ENCODE assay signal across 9 mouse cellular contexts in genomic region chr11:78102958-78103747, GRCm38 (mm10). TPM values are rescaled to one million over a fixed set of nuclear protein-coding genes. Genes with fewer than 3 reads are reported as not detected.
DNase-seq lines count a peak whose midpoint lies in the region; ATAC-seq and TF ChIP-seq lines count a peak whose summit lies in the region.
"Had no signal": no experiment of that assay in that cellular context is flagged by ENCODE, and none has a peak within 500 bp of the region (broad histone marks: within the 10 kb centered on the region; RNA-seq: fewer than 3 reads in every experiment).

No protein-coding gene starts in this region.

- no peaks in the 10 kb centered on the region for H3K27me3 ChIP-seq in G1E (ENCODE audit: insufficient read depth, low read length)

- peaks cover 24% of the 10 kb centered on the region for H3K4me1 ChIP-seq in G1E (ENCODE audit: insufficient read depth, low read depth, low read length)

- H3K4me3 ChIP-seq in layer of hippocampus, adult 2 months = no peak overlapping the region
- H3K4me3 ChIP-seq in G1E (ENCODE audit: low read depth, low read length) = no peak overlapping the region
- H3K4me3 ChIP-seq: heart, embryonic 10.5 days had no signal

- peak; percentile 49 for TF ChIP-seq CTCF in layer of hippocampus, adult 2 months (conservative IDR thresholded peaks at IDR 0.05)
- 0 out of 2 replicates have a peak, but pooled peaks have one; percentile 30 for TF ChIP-seq CTCF in G1E (IDR thresholded peaks at IDR 0.05; ENCODE audit: low read depth, low read length)

- H3K9me3 ChIP-seq in G1E (replicated peaks) = no peaks in the 10 kb centered on the region
- H3K9me3 ChIP-seq: heart, embryonic 10.5 days had no signal

- ATAC-seq in G1E (ENCODE audit: extremely low read depth, insufficient number of reproducible peaks, low FRiP score, poor library complexity, severe bottlenecking) = no peak
- ATAC-seq in activated CD4-positive, CD25-positive, alpha-beta regulatory T cell, adult 4 months = no peak

- no peak overlapping the region for H3K27ac ChIP-seq in layer of hippocampus, adult 2 months
- H3K27ac ChIP-seq: heart, embryonic 10.5 days had no signal

- peaks cover 39% of the 10 kb centered on the region for H3K36me3 ChIP-seq in G1E (replicated peaks)

- no peak for DNase-seq in layer of hippocampus, adult 2 months (ENCODE audit: low spot score in 2 of 2)
- DNase-seq in layer of hippocampus, postnatal 25 days (ENCODE audit: extremely low spot score in 1 of 2, low spot score in 1 of 2) = no peak
- DNase-seq in G1E (ENCODE audit: low spot score) = no peak
- peak; percentile 71 for DNase-seq in c-Kit-positive CD71-positive TER-119-positive erythroid progenitor cells, embryonic 14.5 days (ENCODE audit: low spot score)
- peak; percentile 28 for DNase-seq in lung, postnatal 36 days
- DNase-seq in layer of hippocampus, adult 11-12 months (ENCODE audit: low spot score) = no peak
- DNase-seq: layer of hippocampus, postnatal 36 days had no signal

RNA-seq across cellular contexts. Expression of gene Fam222b, which starts 8.7 kb away (rescaled TPM):
- 10 to 100 TPM; 29.5 to 30.3 TPM for total RNA-seq in layer of hippocampus, adult 2 months (2021)
- 10 to 100 TPM; 27.6 to 33.4 TPM for total RNA-seq in layer of hippocampus, postnatal 25 days (2021)
- 14.1 and 18.1 TPM in 2 replicates for total RNA-seq in G1E (2014; fragmentation: Nextera tagmentation)
- 1.5 and 1.9 TPM in 2 replicates for total RNA-seq in G1E (2017)
- 28.9 and 30.3 TPM in 2 replicates for polyA plus RNA-seq in G1E (2012)
- polyA plus RNA-seq in activated CD4-positive, CD25-positive, alpha-beta regulatory T cell, adult 4 months (2017; shearing (Covaris generic)) = 10 to 100 TPM; 12.0 to 15.8 TPM

RNA-seq across cellular contexts. Expression of gene Eral1, which starts 23.0 kb away (rescaled TPM):
- 10 to 100 TPM; 19.5 to 20.1 TPM for total RNA-seq in layer of hippocampus, adult 2 months (2021)
- total RNA-seq in layer of hippocampus, postnatal 25 days (2021) = 10 to 100 TPM; 18.6 to 21.1 TPM
- total RNA-seq in G1E (2014; fragmentation: Nextera tagmentation) (60.3 and 65.4 TPM in 2 replicates), G1E (2017) (35.0 and 35.7 TPM in 2 replicates)
- 5.0 and 8.7 TPM in 2 replicates for polyA plus RNA-seq in G1E (2012)
- polyA plus RNA-seq in activated CD4-positive, CD25-positive, alpha-beta regulatory T cell, adult 4 months (2017; shearing (Covaris generic)) = 10 to 100 TPM; 36.3 to 40.0 TPM

Comparison
In these comparisons a context has a peak if more than half of its experiments do, and no peak if none do; other contexts are left out.
1. DNase-seq: peak in c-Kit-positive CD71-positive TER-119-positive erythroid progenitor cells, embryonic 14.5 days (single experiment) and lung, postnatal 36 days (single experiment); none in layer of hippocampus, adult 2 months (0 of 2), layer of hippocampus, postnatal 25 days (0 of 2), G1E (single experiment) and layer of hippocampus, adult 11-12 months (single experiment).